Mouse (Mus musculus) hindbrain, embryonic 12.5 days (tissue): ENCODE measurements around the gene Ulk1. TPM values are rescaled to one million over a fixed set of nuclear protein-coding genes. Genes with fewer than 3 reads are reported as not detected.

ENCODE experiments used
- polyA plus RNA-seq: library from polyadenylated mRNA; unstranded; fragments of >200 nt; fragmentation: Nextera tagmentation; extraction: Ambion mirVana; gene quantifications from 2 replicates; pipeline ENCODE4 v1.2.1, GENCODE M21; 2016

The Ulk1 gene
- polyA plus RNA-seq, 1 experiment from 2014 or later, result 35.4 TPM

Other genes starting within 250 kb of the Ulk1 start
- 50.0 and 50.6 TPM in 2 replicates for gene Noc4l, start 156.7 kb downstream of the Ulk1 start, polyA plus RNA-seq
- gene Ddx51, start 156.6 kb downstream of the Ulk1 start, polyA plus RNA-seq, result 33.3 and 34.1 TPM in 2 replicates
- 55.4 and 61.4 TPM in 2 replicates for gene Ep400, start 39.4 kb downstream of the Ulk1 start, polyA plus RNA-seq
- 23.4 and 24.1 TPM in 2 replicates for gene Pus1, start 29.4 kb downstream of the Ulk1 start, polyA plus RNA-seq
- 18.5 and 21.4 TPM in 2 replicates for gene Hscb, start 29.7 kb upstream of the Ulk1 start, polyA plus RNA-seq
- gene Chek2, start 29.9 kb upstream of the Ulk1 start, polyA plus RNA-seq, result 18.3 and 18.4 TPM in 2 replicates
- 26.9 and 28.2 TPM in 2 replicates for gene Ttc28, start 69.7 kb upstream of the Ulk1 start, polyA plus RNA-seq